Mouse (Mus musculus) kidney, adult 8-10 months (tissue): ENCODE results near the gene 3100002H09Rik.

ENCODE experiments used
- DNase-seq, 2 experiments: peaks; one replicate each; pipeline ENCODE4 v3.0.0; 2022

Gene 3100002H09Rik

DNA sequence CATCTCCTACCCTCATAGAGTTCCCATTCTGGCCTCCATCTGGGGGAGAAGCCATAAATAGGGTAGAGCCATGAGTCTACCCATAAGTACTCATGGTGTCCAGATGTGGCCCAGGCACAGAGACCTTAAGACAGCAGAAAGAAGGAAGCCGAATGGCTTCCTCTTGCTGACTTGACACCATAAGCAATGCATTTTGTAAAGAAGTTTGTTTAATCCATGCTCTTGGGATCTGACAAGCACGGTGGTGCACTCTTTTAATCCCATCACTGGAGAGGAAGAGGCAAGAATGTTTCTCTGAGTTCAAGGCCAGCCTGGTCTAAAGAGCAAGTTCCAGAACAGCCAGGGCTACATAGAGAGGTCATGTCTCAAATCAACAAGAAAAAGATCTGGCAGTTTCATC, at the start of gene 3100002H09Rik:
Gene 3100002H09Rik (minus strand): TSS at position 101 of the 400 bp plus-strand sequence.
- DNase-seq = no peak

DNA sequence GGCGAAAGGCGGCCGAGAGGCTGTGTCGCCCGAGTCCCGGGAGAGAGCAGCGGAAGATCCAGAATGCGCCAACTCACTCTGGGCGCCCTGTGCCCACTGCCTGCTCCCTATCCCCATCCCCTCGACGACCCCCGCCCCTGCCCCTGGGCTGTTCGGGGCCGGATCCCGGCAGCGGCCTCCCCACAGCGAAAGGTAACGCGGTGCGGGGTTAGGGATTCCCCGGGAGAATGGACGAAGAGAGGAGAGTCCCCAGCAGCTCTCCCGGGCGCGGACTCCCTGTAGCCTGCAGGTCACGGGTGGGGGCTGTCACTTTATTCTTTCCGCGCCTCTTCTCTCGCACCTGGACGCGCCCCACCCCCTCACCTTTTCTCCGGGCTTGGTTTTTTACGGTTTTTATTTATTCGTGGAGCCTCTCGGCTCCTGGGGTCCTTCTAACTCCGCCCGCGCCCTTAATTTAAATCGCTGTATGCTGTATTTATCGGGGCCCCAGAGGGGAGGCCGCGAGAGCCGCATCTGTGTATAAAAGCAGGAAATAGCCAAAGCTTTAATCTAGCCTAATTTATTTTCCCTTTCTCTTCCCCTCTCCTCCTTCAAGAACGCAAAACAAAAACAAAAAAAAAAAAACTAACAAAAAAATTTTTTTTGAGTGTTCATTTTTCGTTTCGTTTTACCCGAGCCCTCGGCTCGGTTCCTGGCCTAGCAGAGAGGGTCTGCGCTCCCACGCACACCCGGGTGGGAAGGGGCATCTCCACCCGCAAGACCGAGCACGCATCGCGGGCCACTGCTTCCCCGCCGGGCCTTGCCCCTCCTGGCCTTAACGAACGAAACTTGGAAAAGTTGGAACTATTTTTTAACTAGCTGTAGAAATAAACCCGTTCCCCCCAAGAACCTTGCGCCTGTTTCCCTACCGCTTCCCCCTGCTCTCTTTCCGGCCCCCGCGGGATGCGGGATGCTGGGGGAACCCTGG, 48.9 kb upstream of the 3100002H09Rik start:
- DNase-seq = no peak

DNA sequence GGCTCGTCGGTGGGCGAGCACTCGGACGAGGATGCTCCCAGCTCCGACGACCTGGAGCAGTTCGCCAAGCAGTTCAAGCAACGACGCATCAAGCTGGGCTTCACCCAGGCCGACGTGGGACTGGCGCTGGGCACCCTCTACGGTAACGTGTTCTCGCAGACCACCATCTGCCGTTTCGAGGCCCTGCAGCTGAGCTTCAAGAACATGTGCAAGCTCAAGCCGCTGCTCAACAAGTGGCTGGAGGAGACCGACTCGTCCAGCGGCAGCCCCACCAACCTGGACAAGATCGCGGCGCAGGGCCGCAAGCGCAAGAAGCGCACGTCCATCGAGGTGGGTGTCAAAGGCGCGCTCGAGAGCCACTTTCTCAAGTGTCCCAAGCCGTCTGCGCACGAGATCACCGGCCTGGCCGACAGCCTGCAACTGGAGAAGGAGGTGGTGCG, 47.8 kb upstream of the 3100002H09Rik start:
- no peak for DNase-seq

DNA sequence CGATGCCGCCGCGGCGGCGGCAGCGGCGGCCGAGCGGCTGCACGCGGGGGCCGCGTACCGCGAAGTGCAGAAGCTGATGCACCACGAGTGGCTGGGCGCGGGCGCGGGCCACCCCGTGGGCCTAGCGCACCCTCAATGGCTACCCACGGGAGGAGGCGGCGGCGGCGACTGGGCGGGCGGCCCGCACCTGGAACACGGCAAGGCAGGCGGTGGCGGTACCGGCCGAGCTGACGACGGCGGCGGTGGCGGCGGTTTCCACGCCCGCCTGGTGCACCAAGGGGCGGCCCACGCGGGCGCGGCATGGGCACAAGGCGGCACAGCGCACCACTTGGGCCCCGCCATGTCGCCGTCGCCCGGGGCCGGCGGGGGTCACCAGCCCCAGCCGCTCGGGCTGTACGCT, 47.2 kb upstream of the 3100002H09Rik start:
- no peak for DNase-seq

DNA sequence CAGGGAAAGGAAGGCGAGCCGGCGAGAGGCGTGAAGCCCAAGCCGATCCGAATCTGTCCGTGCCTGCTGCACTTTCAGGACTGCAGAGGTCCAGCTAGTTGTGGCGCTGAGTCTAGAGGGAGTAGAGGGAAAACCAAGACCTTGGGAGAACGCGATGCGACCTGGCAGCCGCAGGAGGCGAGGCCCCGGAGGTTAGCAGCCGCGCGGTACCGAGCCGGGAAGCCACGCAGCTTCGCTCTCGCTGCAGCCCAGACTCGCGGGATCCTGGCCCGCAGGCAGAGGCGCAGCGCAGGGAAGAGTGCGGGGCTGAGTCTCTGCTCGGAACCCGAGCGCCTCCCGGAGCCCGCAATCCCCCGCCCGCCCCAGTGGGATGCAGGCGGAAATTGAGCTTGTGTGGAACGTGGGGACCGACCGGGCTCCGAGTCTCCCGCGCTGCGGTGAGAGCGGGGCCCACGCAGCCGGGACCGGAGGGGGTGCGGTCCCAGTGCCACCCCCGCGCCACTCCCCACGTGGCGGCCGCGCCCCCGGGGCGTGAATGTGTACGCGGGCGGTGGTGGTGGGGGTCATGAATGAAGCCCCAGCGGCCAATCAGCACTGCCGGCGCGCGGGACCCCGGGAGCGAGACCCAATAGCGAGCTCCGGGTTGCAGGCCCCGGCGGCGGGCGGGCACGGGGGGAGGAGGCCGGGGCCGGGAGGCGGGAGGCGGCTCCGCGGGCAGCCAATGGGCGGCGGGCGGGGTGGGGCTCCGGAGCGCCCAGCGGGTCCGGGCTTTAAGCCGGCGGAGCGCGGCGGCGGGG, 46.4 kb upstream of the 3100002H09Rik start:
- peak; percentile 42 to 47 for DNase-seq

DNA sequence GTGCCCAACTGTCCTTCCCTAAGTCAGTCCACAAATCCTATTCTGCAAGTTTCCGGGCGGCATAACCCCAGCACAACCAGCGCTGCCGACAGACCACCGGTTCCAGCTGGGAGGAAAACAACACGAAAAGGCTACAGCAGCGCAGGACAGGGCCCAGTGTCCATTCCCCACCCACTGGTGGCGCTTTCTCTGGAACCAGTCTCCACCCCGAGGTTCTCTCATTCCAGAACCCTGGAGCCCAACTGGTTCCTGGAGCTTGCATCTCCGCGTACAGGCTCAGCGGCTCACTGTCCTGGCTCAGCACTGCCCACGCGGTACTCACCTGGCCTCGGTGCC, 45.9 kb upstream of the 3100002H09Rik start, which contains the start of gene Pou3f1:
Gene Pou3f1 (plus strand): TSS at position 290 of the 336 bp plus-strand sequence.
- DNase-seq = no peak

DNA sequence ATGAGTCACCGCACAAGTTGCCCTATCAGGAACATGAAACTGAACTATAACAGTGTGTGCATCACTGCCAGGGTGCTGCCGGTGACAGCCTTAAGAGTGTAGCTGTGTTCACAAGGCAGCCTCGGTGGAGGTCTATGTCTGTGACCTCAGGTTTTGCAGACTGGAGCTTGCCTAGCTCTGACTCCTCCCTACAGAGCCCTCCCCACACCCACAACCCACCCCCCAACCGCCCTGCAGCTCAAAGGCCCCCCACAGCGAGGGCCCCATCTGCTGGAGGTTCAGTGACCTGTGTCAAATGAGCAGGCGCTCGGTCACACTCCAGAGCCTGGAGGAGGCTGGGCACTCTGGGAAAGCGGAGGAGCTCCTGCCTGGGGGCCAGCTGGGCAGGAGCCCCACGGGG, 42.3 kb upstream of the 3100002H09Rik start:
- DNase-seq = peak; percentile 36 to 50

DNA sequence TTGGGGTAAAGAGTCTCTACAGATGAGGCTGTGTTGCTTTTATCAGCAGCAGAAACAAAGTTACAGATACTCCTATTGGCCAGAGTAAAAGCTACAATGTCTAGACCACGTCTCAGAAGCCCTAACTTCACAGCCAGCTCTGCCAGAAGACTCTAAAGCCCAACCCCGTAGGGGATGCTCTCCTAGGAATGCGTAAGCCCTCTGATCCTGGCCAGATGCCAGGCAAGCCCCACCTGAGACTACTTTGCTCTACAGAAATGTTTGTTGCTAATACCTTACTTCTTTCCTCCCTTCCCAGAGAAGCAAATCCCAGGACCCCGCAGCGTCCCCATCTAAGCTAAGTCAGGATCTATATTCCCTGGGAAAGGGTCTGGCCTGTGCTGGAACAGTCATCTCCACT, 37.3 kb upstream of the 3100002H09Rik start:
- no peak for DNase-seq

DNA sequence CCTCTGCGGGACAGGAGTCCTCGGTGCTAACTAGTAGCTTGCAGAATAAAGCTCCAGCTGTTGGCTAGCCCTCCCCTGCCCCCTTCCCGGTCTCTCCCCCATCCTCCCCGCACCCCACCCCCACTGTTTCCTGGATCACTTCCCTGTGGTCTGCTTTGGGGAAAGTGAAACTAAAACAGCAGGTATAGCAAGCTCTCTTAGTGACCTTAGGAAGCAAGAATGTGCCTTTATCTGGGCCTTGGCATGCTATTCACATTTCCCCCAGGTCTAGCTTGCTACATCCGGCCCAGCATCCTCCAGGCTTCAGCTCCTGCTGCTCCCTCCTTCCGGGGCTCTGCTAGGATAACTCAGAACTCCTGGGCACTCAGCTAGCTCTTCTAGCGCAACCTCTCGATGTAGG, 36.0 kb upstream of the 3100002H09Rik start:
- DNase-seq = no peak

DNA sequence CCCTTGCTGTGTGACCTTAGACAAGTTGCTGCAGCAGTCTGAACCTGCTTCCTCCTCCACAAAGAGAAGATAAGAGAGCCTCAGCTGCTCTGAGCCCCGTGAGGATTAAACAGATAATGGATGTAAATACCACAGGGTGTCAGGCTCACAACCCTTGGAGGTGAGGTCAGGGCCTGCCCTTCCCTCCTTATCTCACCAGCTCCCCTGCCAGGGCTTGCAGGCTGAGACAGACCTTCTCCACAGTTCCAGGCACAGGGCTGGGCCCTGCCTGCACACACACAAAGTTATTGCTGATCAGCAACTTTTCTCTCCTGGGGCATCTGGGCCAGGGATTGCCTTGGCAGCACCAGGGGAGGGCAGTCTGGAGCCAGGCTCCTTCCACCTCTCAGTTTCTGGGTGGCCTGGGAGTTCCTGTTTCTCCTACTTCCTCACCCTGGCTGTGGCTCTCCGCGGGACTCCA, 34.4 kb upstream of the 3100002H09Rik start:
- peak in 1 of 2 experiments; percentile 16 for DNase-seq

DNA sequence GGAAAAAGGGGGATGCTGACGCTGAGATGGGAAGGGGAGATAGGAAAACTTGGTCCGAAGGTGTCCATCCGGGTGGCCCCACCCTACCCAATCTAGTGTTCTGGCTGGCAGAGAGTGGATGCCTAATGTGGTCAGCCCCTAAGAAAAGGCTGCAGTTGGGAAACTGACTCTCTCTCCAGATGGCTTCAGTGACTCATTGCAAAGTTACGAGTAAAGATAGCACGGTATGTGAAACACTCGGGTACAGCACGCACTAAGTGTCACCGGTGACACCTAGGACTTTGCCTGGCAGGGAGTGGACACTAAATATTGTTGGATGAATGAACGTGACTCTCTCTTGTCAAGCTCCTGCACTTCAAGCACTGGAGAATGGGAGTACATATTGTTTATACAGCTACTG, 33.3 kb upstream of the 3100002H09Rik start:
- DNase-seq = no peak

DNA sequence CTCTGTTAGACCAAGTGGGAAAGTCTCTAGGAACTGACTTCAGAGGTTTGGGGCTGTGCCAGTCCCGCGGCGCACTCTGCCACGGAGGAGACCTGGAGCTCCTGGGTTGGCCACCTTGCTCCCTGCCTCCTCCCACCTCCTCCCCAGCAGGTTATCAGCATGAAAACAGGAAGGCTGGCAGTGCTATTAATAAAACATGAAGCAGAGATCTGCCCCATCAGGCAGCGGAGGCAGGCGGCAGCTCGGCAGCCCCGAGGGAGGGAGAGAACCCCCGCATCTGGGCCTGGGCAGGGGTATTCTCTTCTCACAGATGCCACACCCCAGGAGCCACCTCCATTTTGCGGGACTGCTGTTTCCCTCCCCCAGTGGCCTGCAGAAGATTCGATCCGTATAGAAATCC, 29.1 kb upstream of the 3100002H09Rik start:
- DNase-seq = no peak

DNA sequence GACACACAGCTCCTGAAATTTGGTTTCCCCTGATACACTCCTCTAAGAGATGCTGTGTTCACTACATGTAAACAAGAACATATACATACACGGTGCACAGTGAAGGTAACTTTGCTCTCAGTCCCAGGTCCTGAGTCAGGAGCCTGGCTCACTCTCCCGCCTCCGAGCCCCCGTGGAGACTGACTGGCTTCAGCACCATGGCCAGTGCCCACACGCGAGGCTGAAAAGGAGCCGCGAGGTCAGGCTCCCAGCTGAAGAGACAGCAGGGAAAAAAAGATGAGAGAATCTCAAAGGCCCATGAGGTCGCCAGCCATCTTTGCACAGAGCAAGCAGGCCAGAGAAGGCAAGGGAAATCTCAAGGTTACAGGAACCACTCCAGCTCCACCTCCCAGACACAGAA, 22.7 kb upstream of the 3100002H09Rik start:
- DNase-seq = peak in 1 of 2 experiments; percentile 37

DNA sequence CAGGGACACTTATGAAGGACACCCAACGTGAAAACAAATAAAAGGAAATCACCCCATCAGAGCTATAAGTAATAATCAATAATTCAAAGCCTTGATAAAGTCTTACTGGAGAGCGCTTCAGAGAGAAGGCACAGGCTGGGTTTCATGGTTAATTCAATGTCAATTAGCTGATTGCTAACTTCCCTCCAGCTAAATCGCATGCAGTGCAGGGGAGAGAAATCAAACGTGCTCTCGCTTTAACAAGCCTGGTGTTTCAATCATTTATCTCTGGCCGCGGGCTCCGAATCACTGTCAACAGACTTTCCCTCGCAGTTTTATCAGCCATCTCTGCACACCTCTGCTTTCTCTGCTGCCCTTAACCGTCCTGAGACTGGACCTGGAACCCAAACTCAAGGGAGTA, 22.3 kb upstream of the 3100002H09Rik start:
- DNase-seq = no peak

DNA sequence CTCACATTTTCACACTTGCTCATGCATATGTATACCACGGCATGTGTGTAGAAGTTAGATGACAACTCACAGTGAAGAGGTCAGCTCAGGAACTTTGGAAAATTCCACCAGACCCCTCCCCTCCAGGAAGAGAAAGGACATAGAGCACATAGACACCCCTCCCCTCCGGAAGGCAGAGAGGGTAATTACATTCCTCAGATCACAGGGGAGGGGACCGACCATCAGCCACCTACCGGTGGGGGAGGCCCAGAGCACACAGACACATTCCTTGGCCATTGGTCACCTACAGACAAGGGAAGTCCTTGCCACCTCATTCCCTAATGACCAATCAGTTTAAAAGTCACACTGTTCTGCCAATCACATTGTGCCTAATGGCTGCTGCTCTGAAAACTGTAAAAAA, 20.9 kb upstream of the 3100002H09Rik start:
- no peak for DNase-seq

DNA sequence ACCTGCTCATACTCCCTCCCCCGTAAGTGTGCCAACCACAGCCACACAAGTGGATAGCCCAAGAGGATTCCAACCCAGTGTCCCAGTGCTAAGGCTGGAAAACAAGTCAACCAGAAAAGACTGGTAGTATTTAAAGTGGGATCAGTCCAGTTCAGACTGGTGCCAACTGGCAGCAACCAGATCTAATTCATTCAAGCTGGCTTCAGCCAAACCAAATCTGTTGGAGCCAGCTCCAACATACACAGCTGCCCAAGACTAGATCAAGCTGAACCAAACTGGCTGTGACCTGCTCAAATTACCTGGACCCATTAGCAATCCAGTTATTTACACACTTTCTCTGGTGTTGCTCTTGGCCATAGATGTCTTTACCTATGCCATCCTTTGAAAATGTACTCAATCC, 16.2 kb upstream of the 3100002H09Rik start:
- DNase-seq = no peak

DNA sequence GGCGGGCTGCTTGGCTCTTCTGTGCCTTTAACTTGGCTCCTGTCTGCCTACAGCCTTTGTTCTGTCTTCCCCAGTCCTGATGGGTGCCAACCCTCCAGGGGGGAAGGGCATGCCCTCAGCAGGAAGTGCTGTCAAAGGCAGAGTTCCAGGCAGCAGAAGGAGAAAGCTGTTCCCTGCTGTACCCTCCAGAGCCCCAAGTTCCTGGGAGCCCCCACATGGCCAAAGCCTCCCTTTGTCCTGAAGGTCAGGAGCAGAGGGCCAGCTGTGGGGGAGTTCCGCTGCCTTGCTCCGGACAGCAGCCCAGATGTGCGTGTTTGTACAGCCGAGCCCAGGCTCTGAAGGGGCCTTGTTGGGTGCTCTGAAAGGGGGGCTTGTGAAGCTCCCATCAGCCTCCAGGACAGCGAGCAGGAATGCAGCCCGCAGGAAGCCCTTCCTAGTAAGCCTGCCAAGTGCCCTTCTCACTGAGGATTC, 13.5 kb upstream of the 3100002H09Rik start:
- no peak for DNase-seq

DNA sequence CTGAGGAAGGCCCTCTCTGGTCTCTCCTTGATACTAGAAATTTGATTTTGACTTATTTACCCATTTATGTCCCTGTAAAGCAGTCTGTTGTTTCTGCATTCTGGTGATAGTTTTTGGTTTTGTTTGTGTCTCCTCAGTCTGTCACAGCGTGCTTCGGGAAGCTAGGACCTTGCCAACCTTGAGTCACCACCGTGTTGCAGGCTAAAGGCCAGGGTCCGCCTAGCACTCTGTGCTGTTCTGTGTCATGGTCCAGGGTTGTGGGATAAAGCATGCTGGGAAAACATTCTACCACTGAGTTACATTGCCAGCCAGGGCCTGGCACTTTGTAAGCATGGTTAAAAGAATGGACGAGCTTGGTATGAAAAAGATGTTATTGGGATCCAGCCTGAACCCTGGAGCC, 12.0 kb upstream of the 3100002H09Rik start:
- no peak for DNase-seq

DNA sequence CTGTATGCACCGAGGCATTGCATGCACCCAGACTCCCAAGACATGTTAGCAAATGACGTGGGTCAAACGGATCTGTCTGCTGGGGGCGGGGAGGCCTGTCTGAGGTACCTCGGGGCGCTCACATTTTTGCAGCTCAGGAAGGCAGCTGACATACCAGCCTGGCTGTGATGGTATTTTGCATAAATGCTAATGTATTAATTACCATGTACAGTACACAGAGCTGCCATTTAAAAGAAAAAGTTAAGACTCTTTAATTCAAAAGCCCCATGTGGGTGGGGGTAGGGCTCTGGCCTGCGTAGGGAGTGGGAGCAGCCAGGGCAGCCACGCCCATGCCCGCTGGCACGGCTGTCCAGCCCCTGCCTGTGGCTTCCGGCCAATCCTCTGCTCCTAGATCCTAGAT, 10.8 kb upstream of the 3100002H09Rik start:
- DNase-seq = no peak

DNA sequence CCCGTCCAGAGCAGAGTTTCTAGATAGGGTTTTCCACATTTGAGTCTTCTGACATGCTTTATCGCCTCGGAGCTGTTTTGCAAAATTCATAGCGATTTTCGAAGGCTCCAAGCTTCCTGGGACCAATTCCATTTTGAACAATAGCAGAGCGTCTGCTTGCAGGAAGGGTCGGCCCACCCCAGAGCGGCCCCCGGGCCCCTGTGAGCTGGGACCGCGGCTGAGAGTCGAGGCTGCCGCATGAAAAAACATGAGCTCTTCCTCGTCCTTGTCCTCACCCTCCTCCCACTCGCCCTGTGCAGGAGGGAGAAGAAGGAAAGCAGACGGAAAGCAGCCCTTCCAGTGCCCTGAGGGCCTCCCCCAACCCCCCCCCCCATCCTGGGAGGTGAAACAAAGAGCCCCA, 8.0 kb upstream of the 3100002H09Rik start:
- no peak for DNase-seq

DNA sequence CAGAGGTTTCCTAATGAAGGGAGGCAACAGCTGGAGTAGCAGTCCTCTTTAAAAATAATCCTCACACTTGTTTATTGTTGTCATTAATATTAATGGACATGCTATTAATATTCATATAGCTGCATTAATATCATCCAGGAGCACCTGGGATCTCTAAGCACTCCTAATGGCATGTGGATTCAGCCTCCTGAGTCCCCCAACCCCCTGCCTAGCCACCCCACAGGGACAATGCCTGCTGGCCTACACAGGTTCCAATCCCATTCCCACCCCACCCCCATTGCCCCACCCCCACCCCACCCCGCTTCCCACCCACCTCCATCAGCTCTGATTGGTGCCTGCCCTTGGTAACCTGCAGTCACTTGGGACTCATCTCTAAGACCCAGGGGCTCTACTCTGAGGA, 6.0 kb upstream of the 3100002H09Rik start:
- no peak for DNase-seq

DNA sequence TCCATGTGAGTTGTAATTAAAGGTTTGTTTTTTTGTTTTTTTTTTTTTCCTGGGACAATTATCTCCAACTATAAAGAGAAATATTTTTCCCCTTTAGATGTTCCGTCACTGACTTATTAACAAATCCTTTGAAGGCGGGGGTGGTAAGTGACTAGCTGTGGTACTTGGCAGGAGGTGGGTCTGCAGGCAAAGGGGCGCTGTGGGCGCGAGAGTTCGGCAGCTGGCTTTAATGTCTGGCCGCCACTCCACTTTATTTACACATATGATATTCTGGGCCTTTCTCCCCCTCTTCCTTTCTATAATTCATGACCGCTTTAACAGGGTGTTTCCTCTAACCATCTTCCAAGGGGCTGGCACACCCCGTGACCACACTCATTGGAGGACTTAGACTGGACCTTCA, 5.4 kb upstream of the 3100002H09Rik start:
- no peak for DNase-seq

DNA sequence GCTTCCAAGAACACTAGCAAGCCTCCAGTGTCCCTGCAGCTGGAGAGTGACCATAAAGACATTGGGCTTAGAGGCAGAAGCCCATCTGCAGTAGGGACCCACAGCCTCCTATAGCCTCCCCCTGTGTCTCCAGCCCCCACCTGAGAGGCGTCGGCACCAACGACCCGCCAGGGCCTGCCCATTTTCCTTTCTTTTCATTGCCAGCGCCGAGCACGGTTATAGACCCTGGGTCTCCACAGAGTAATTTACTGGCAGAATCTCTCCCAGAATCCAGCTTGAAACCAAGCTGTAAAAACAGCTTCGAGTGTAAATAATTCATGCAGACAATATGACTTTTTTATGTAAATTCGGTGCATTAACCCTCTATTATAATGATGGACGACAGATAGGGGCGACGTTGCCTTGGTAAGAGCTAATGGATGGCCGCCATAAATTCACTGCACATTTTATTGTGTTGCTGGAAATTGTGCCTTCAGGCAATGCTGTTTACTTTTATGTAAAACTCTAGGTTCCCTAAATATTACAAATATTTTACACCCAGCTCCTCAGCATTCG, 4.9 kb upstream of the 3100002H09Rik start:
- no peak for DNase-seq
